Mouse (Mus musculus): ENCODE measurements at regions not wholly inside any gene's neighbourhood (a gene's known extent, or its start where the extent isn't known, plus 50 kb on each side); places are given as distances from the start of the nearest gene placed in this dataset.

DNA sequence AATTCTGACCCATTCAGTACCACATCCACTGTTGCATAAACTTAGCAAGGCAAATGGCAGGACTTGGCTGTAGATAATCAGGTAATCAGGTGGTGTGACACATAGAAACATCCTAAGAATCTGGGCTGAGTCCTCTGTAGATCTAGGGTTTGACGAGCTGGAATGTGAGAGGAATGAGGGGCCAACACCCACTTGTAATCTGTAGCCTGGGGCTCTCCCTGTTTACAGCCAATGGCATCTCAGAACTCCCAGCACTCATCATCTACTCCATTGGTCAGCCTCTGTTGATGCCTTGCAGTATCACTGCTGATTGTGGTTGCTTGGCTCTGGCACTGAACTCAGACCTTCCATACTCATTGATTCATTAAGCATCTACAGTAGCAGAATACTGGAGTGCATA lies 460.7 kb downstream of the Tns1 start:
- no peak for TF ChIP-seq CTCF (conservative IDR thresholded peaks at IDR 0.05; ENCODE audit: insufficient read depth, insufficient read length, low read depth, low read length)
- no peak for TF ChIP-seq POLR2A (IDR thresholded peaks at IDR 0.05; ENCODE audit: low read depth, low read length)
